Mouse (Mus musculus) CD4-positive helper T cell, adult 2 months (primary cell): Measurements from ENCODE around the gene March10.

Experiments
- DNase-seq: peaks from one replicate; pipeline ENCODE4 v3.0.0-alpha.2; 2012; ENCODE audit warnings: low read depth, missing footprints, low spot score

March10 gene

GRCm38 (mm10) chr11:105313633-105314014 lies 142.9 kb downstream of the March10 start:
- DNase-seq: no peak

- no peak for DNase-seq
These were observed 143.4 kb downstream of the March10 start for GRCm38 (mm10) chr11:105312972-105313632.

DNA sequence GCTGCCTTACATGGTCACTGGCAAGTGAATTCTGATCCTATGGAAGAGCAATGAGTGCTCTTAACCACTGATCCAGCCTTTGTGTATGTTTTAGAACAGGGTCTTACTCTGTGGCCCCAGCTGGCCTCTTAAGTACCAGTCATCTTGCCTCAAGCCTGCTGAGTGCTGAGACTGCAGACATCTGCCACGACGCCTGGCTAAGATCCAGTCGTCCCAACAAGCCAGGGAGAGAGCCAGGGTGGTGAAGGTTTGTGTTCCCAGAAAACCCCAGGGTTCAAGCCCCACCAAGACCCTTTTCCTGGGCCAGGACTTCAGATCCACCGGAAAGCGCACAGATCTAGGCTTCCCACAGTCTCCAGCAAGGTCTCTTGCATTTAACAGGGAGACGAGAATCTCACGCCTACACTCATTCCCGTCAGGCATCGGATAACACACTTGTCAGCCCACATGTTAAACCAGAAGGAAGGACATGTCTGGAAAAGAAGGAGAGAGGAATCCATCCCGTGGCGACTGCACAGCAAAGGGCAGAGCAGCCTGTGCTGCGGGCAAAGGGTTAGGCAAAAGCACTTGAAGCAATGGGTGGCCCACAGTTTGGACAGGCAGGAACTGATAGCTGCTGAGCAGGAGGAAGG lies 144.1 kb downstream of the March10 start:
- DNase-seq: no peak

DNA sequence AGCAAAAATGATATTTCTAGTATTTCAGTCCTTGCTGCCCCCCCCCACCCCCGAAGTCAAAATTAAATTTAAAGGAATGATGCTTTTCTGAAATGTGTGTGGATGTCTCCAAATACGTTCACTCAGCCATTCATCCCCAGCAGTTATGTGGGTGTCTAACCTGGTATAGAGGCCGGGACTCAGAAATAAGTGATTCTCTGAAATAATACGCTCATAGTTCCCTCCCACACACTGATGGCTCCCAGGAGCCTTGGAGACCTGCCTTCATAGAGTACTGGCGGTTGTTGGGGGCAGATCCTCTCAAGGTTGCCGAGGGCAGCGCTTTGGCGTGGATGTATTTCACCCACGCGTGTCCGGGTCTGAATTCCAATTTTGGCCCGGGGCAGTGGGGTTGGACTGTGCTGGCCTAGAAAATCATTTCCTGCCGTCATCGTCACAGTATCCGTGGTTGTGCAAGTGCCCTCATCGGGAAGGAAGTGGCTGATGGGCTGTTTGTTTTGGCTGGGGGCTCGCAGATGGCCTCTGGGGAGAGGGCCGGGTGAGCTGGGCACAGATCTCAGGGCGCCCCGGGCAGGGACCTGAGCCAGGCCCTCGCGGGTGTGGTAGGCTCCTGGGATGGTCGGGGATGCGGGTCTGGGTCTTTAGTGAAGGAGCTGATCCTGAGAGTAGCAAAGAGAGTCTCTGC lies 145.1 kb downstream of the March10 start:
- DNase-seq: no peak
